Mouse (Mus musculus) midbrain, embryonic 14.5 days (tissue): ENCODE results near the gene 2700081O15Rik. TPM values are rescaled to one million over a fixed set of nuclear protein-coding genes. Genes with fewer than 3 reads are reported as not detected.
"Not testable (repeated sequence)": the region's sequence is repeated elsewhere in the genome, so short reads cannot be mapped to it uniquely, and the experiment has no call there.

Experiments used
- ATAC-seq: fragments of 200-750 bp; cut with Nextera tagmentation; 2 replicates; pipeline ENCODE4 v1.8.0; 2017; ENCODE audit warnings: moderate number of reproducible peaks, moderate library complexity; ENCODE audit not compliant: low FRiP score, low TSS enrichment
- DNase-seq: peaks from one replicate; pipeline ENCODE4 v3.0.0-alpha.2; 2015
- H3K27ac ChIP-seq: fragments of 300-500 bp; sonication (generic); replicated peaks from 2 replicates; pipeline ENCODE4 v1.5.1; 2014; ENCODE audit warnings: mild to moderate bottlenecking, low read depth, low read length, moderate library complexity
- H3K27me3 ChIP-seq: fragments of 300-500 bp; sonication (generic); 2 replicates; pipeline ENCODE4 v1.6.1; 2014; ENCODE audit warnings: low read length, control low read depth, mixed read lengths; ENCODE audit not compliant: control insufficient read depth, insufficient read depth
- H3K36me3 ChIP-seq: fragments of 300-500 bp; sonication (generic); 2 replicates; pipeline ENCODE4 v1.6.1; 2014; ENCODE audit warnings: low read length, control low read depth; ENCODE audit not compliant: control insufficient read depth, insufficient read depth
- H3K4me1 ChIP-seq: fragments of 300-500 bp; sonication (generic); 2 replicates; pipeline ENCODE4 v1.6.1; 2014; ENCODE audit warnings: mild to moderate bottlenecking, antibody characterized with exemption, low read length, control low read depth; ENCODE audit not compliant: control insufficient read depth, insufficient read depth
- H3K4me2 ChIP-seq: fragments of 300-500 bp; sonication (generic); 2 replicates; pipeline ENCODE4 v1.6.1; 2014; ENCODE audit warnings: mild to moderate bottlenecking, low read length, moderate library complexity
- H3K4me3 ChIP-seq: fragments of 300-500 bp; sonication (generic); replicated peaks from 2 replicates; pipeline ENCODE4 v1.5.1; 2014; ENCODE audit warnings: low read depth, low read length
- H3K9ac ChIP-seq: fragments of 300-500 bp; sonication (generic); replicated peaks from 2 replicates; pipeline ENCODE4 v1.6.1; 2014; ENCODE audit warnings: mild to moderate bottlenecking, low read length, moderate library complexity
- H3K9me3 ChIP-seq: fragments of 300-500 bp; sonication (generic); 2 replicates; pipeline ENCODE4 v1.6.1; 2016; ENCODE audit warnings: low read length, control low read depth, mixed read lengths; ENCODE audit not compliant: control insufficient read depth
- WGBS: fragments of 180-500 bp; shearing (Covaris S2); extraction: QIAGEN DNeasy Blood & Tissue Kit; methylation state at CpG from one replicate; pipeline ENCODE4 v1.1.7; 2014; 5-methylcytosine and 5-hydroxymethylcytosine counted together
- polyA plus RNA-seq: library from polyadenylated mRNA; unstranded; fragments of >200 nt; fragmentation: Nextera tagmentation; extraction: Ambion mirVana; gene quantifications from 2 replicates; pipeline ENCODE4 v1.2.1, GENCODE M21; 2014

Gene 2700081O15Rik
- 18.5 and 19.5 TPM in 2 replicates for polyA plus RNA-seq

- H3K27me3 ChIP-seq = no peaks in the 10 kb centered on the region
- under 1% methylated on average over 99 of the region's 107 CpGs for WGBS
Measured at GRCm38 (mm10) chr19:7416834-7417735, at the start of gene 2700081O15Rik. TSS of gene 2700081O15Rik (plus strand) at chr19:7417625.

DNA sequence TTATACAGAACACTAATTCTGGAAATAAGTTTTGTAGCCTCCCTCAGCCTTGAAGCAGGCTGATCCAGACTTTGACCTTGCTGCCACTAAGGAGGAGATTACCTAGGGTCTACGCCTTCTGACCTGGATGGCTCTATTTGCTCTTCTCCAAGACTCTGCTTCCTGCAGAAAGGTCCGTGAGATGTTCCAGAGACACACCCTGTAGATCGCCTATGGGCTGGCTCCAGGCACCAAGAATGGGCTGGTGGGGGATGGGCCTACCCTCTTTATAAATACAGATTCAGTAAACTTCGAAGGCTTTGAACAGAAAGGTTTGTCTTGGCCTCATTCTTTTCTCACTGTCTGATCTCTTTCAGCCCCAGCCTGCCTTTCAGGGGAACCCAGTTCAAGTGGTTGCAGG, 48.0 kb upstream of the 2700081O15Rik start:
- H3K9ac ChIP-seq, H3K4me3 ChIP-seq, ATAC-seq, H3K9me3 ChIP-seq, DNase-seq, H3K4me2 ChIP-seq, H3K4me1 ChIP-seq, H3K27ac ChIP-seq, H3K27me3 ChIP-seq: not testable (repeated sequence)
- WGBS = 87% methylated on average over 4 of the region's 4 CpGs
- H3K36me3 ChIP-seq = peaks cover 84% of the 10 kb centered on the region

More at GRCm38 (mm10) chr19:7416834-7417735, at the start of gene 2700081O15Rik:
- no peaks in the 10 kb centered on the region for H3K9me3 ChIP-seq
- peaks cover 21% of the 10 kb centered on the region for H3K36me3 ChIP-seq
- H3K9ac ChIP-seq = peak within 1 kb of the TSS; percentile 100
- peaks cover 46% of the 10 kb centered on the region for H3K4me1 ChIP-seq
- H3K4me3 ChIP-seq = peak within 1 kb of the TSS; percentile 86
- H3K27ac ChIP-seq = peak within 1 kb of the TSS; percentile 100
- peak within 1 kb of the TSS; percentile 95 for H3K4me2 ChIP-seq
- peak; percentile 60 for ATAC-seq
- peak; percentile 93 for DNase-seq

GRCm38 (mm10) chr19:7374491-7374890, 42.9 kb upstream of the 2700081O15Rik start:
- ATAC-seq = no peak
- over 99% methylated on average over 8 of the region's 8 CpGs for WGBS
- Histone ChIP-seq H3K4me2 (no peak overlapping the region), H3K27ac (no peak overlapping the region), H3K9me3 (no peaks in the 10 kb centered on the region), H3K4me1 (no peaks in the 10 kb centered on the region), H3K4me3 (no peak overlapping the region), H3K27me3 (no peaks in the 10 kb centered on the region), H3K36me3 (peaks cover 71% of the 10 kb centered on the region), H3K9ac (no peak overlapping the region)
- DNase-seq = no peak

GRCm38 (mm10) chr19:7377639-7378038, 39.8 kb upstream of the 2700081O15Rik start:
- Histone ChIP-seq H3K27me3 (no peaks in the 10 kb centered on the region), H3K27ac (no peak overlapping the region), H3K9ac (no peak overlapping the region), H3K4me3 (no peak overlapping the region), H3K4me2 (no peak overlapping the region), H3K36me3 (peaks cover 42% of the 10 kb centered on the region), H3K4me1 (peaks cover 22% of the 10 kb centered on the region), H3K9me3 (no peaks in the 10 kb centered on the region)
- ATAC-seq = no peak
- DNase-seq = no peak
- WGBS = 80% methylated on average over 2 of the region's 2 CpGs

GRCm38 (mm10) chr19:7381906-7382247, 35.5 kb upstream of the 2700081O15Rik start:
- Histone ChIP-seq H3K9ac (peak overlapping the region; percentile 95), H3K27ac (peak overlapping the region; percentile 92), H3K4me2 (peak overlapping the region; percentile 83), H3K4me3 (peak overlapping the region; percentile 85), H3K27me3 (no peaks in the 10 kb centered on the region), H3K36me3 (0 out of 2 replicates have a peak, but pooled peaks cover under 1% of the 10 kb centered on the region), H3K4me1 (peaks cover 28% of the 10 kb centered on the region), H3K9me3 (no peaks in the 10 kb centered on the region)
- WGBS = under 1% methylated on average over 8 of the region's 8 CpGs
- DNase-seq (no peak), ATAC-seq (no peak)

GRCm38 (mm10) chr19:7382248-7382902, 35.0 kb upstream of the 2700081O15Rik start:
- Histone ChIP-seq H3K9me3 (no peaks in the 10 kb centered on the region), H3K4me1 (peaks cover 28% of the 10 kb centered on the region), H3K36me3 (no peaks in the 10 kb centered on the region), H3K27me3 (no peaks in the 10 kb centered on the region), H3K4me2 (peak overlapping the region; percentile 83), H3K4me3 (peak overlapping the region; percentile 85), H3K9ac (peak overlapping the region; percentile 95), H3K27ac (peak overlapping the region; percentile 92)
- WGBS = 0% methylated on average over 53 of the region's 60 CpGs
- ATAC-seq (peak; percentile 63), DNase-seq (peak; percentile 83)

DNA sequence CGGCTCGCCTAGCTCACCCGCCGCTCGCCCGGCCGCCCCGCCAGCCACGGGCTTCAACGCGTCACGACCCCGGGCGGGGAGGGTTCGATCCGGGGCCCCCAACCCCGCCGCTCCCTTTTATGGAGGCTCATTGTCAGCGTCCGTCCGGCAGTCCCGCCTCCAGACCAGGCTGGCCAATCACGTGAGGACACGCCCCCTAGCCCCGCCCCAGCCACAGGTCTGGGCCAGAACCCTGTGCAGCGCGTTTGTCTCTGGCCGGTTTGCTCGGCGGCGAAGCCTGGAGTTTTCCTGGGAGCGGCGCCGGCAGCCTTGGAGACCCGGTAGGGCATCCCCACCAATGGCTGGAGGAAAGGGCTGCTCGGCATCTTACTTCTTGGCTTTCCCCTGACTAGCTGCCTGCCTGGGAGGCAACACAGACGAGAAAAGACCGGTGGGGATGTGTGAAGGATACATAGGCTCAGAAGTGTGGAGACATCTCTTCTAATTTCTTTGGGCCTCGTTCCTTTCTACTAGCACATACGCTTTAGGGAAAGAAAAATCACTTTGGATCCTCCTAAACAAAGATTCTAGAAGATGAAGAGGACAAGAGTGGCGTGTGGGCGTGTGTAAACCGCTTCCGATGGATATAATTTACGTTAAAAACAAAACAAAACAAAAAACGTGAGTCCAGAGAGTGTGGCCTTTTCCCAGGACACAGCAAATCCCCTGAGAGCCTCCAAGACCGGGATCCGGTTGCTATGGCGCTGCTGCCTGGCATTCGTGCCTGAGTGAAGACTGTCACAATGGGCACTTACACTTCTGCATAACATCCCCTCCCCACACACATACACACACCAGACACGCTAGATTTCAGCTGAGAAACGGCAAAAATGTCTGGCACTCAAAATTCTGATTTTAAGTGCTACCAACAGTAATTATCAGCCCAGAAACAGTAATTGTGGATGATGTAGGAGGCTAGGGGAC, 34.2 kb upstream of the 2700081O15Rik start, which contains the start of gene Spindoc:
Spindoc (minus strand) TSS at position 92 of the 963 bp plus-strand sequence.
- peak; percentile 98 for DNase-seq
- Histone ChIP-seq H3K27me3 (no peaks in the 10 kb centered on the region), H3K27ac (peak within 1 kb of the TSS; percentile 92), H3K9ac (peak within 1 kb of the TSS; percentile 95), H3K4me3 (peak within 1 kb of the TSS; percentile 85), H3K4me2 (peak within 1 kb of the TSS; percentile 83), H3K36me3 (no peaks in the 10 kb centered on the region), H3K9me3 (no peaks in the 10 kb centered on the region), H3K4me1 (peaks cover 28% of the 10 kb centered on the region)
- peak; percentile 99 for ATAC-seq
- WGBS = under 1% methylated on average over 52 of the region's 52 CpGs

- ATAC-seq (no peak), DNase-seq (no peak)
- Histone ChIP-seq H3K4me3 (no peak overlapping the region), H3K9me3 (no peaks in the 10 kb centered on the region), H3K27me3 (no peaks in the 10 kb centered on the region), H3K36me3 (no peaks in the 10 kb centered on the region), H3K27ac (no peak overlapping the region), H3K4me1 (peaks cover 14% of the 10 kb centered on the region), H3K4me2 (no peak overlapping the region), H3K9ac (no peak overlapping the region)
- 39% methylated on average over 2 of the region's 2 CpGs for WGBS
Measured at GRCm38 (mm10) chr19:7386042-7386441, 31.4 kb upstream of the 2700081O15Rik start.
